Mouse (Mus musculus) midbrain, postnatal 0 days (tissue): ENCODE results near the gene Tmcc2. TPM values are rescaled to one million over a fixed set of nuclear protein-coding genes. Genes with fewer than 3 reads are reported as not detected.

Experiments used
- ATAC-seq: fragments of 200-750 bp; cut with Nextera tagmentation; 2 replicates; pipeline ENCODE4 v1.8.0; 2017; ENCODE audit warnings: moderate number of reproducible peaks, mild to moderate bottlenecking, moderate TSS enrichment, moderate library complexity; ENCODE audit not compliant: low FRiP score
- DNase-seq: peaks from one replicate; pipeline ENCODE4 v3.0.0-alpha.2; 2015; ENCODE audit warnings: low spot score
- H3K27ac ChIP-seq: fragments of 300-500 bp; sonication (generic); 2 replicates; pipeline ENCODE4 v1.5.1; 2014; ENCODE audit warnings: low read depth, mild to moderate bottlenecking, low read length, mixed read lengths
- H3K27me3 ChIP-seq: fragments of 300-500 bp; sonication (generic); 2 replicates; pipeline ENCODE4 v1.6.1; 2014; ENCODE audit warnings: low read length, control low read depth, mixed read lengths; ENCODE audit not compliant: insufficient read depth
- H3K36me3 ChIP-seq: fragments of 300-500 bp; sonication (generic); 2 replicates; pipeline ENCODE4 v1.6.1; 2014; ENCODE audit warnings: low read length, control low read depth, mixed read lengths; ENCODE audit not compliant: insufficient read depth
- H3K4me1 ChIP-seq: fragments of 300-500 bp; sonication (generic); 2 replicates; pipeline ENCODE4 v1.6.1; 2014; ENCODE audit warnings: mild to moderate bottlenecking, control low read depth, antibody characterized with exemption, low read length, mixed read lengths; ENCODE audit not compliant: insufficient read depth
- H3K4me2 ChIP-seq: fragments of 300-500 bp; sonication (generic); 2 replicates; pipeline ENCODE4 v1.6.1; 2014; ENCODE audit warnings: low read depth, mild to moderate bottlenecking, low read length, mixed read lengths; ENCODE audit not compliant: poor library complexity, severe bottlenecking
- H3K4me3 ChIP-seq: fragments of 300-500 bp; sonication (generic); 2 replicates; pipeline ENCODE4 v1.5.1; 2014; ENCODE audit warnings: low read depth, mild to moderate bottlenecking, low read length, moderate library complexity
- H3K9ac ChIP-seq: fragments of 300-500 bp; sonication (generic); replicated peaks from 2 replicates; pipeline ENCODE4 v1.6.1; 2014; ENCODE audit warnings: mild to moderate bottlenecking, low read length, moderate library complexity, mixed read lengths; ENCODE audit not compliant: poor library complexity, severe bottlenecking
- H3K9me3 ChIP-seq: fragments of 300-500 bp; sonication (generic); 2 replicates; pipeline ENCODE4 v1.6.1; 2016; ENCODE audit warnings: low read length, control low read depth
- CTCF ChIP-seq: IDR thresholded peaks from 2 replicates; pipeline ENCODE4 v1.5.1; 2016; ENCODE audit warnings: antibody characterized with exemption, mild to moderate bottlenecking
- WGBS: fragments of 180-500 bp; shearing (Covaris S2); extraction: QIAGEN DNeasy Blood & Tissue Kit; methylation state at CpG from one replicate; pipeline ENCODE4 v1.1.7; 2014; 5-methylcytosine and 5-hydroxymethylcytosine counted together
- polyA plus RNA-seq: library from polyadenylated mRNA; unstranded; fragments of >200 nt; fragmentation: Nextera tagmentation; extraction: Ambion mirVana; gene quantifications from 2 replicates; pipeline ENCODE4 v1.2.1, GENCODE M21; 2015
- total RNA-seq: library from RNA; depleted of rRNA; stranded (reverse); fragments of >200 nt; gene quantifications from 2 replicates; pipeline ENCODE4 v1.2.3, GENCODE M21; 2014

The Tmcc2 gene
- total and polyA plus RNA-seq, 2 experiments from 2014 or later: 36.3 to 152 TPM

DNA sequence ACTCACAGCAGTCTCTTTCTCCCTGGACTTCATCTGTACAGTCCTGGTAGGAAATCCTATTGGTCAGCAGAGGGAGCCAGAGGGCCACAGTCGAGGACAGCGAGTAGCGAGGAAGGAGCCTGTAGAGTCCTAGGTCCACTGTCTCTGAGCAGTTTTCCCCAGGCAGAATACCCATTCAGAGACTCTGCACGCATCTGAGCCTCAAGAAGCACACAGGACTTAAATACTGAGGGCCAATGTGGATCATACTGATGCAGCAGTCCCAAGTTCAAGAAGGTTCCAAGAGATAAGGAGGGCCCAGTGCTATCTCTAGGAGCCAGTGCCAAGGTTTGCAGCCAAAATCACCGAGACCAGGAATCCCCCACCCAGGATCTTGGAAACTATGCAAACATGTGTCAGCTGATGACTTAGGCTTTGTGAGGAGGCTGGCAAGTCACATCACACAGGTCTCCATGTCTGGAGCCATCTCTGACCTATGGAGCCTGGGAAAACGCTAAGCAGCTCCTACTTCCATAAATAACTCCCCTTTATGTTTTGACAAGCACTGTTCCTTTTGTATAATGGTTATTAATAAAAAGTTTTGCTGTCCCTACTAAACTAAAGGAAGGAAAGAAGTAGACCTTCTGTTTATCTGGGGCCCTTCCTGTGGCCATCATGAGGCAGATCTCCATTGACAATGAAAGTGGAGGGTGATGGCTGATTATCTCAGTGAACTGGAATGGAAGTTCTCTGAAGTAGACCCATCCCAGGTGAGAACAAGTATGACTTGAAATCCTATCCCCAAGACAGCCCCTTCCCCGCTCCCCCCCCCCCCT, 23.2 kb downstream of the Tmcc2 start:
- H3K9ac ChIP-seq: no peak overlapping the region
- WGBS: 30% methylated on average over 7 of the region's 7 CpGs
- H3K4me3 ChIP-seq: no peak overlapping the region
- no peaks in the 10 kb centered on the region for H3K9me3 ChIP-seq
- DNase-seq: peak; percentile 91
- peak; percentile 97 for TF ChIP-seq CTCF
- H3K27me3 ChIP-seq: no peaks in the 10 kb centered on the region
- 0 out of 2 replicates have a peak, but pooled peaks cover 11% of the 10 kb centered on the region for H3K4me1 ChIP-seq
- H3K4me2 ChIP-seq: no peak overlapping the region
- H3K27ac ChIP-seq: no peak overlapping the region
- peak; percentile 70; the same call in 1 of the 2 replicates for ATAC-seq
- H3K36me3 ChIP-seq: no peaks in the 10 kb centered on the region; the same call in 1 of the 2 replicates

DNA sequence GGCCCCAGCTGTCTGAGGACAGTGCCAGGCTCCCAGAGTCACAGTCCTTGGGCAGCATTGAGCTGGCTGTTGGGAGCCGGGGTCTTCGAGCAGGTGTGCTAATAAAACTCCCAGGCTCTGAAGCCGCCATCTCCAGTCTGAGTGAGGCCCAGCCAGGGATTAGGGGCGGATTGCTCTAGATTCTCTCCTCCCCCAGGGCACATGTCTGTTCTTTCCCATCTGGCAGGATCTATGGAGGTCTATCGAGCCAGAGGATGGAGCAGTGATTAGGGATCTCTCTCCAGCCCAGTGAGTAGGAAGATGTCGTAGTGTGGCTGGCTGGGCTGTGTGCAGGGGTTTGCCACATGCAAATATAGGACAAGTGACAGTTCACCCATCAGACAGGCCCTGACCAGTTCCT, 24.1 kb downstream of the Tmcc2 start:
- H3K27ac ChIP-seq: no peak overlapping the region
- 0 out of 2 replicates have a peak, but pooled peaks cover 4% of the 10 kb centered on the region for H3K4me1 ChIP-seq
- TF ChIP-seq CTCF: no peak
- peaks cover 5% of the 10 kb centered on the region; the same call in 1 of the 2 replicates for H3K36me3 ChIP-seq
- WGBS: 61% methylated on average over 6 of the region's 6 CpGs
- H3K27me3 ChIP-seq: no peaks in the 10 kb centered on the region
- DNase-seq: peak; percentile 37
- H3K9me3 ChIP-seq: no peaks in the 10 kb centered on the region
- no peak overlapping the region for H3K4me3 ChIP-seq
- ATAC-seq: no peak
- no peak overlapping the region for H3K4me2 ChIP-seq
- H3K9ac ChIP-seq: 0 out of 2 replicates have a peak overlapping the region, but pooled peaks have one; percentile 29

DNA sequence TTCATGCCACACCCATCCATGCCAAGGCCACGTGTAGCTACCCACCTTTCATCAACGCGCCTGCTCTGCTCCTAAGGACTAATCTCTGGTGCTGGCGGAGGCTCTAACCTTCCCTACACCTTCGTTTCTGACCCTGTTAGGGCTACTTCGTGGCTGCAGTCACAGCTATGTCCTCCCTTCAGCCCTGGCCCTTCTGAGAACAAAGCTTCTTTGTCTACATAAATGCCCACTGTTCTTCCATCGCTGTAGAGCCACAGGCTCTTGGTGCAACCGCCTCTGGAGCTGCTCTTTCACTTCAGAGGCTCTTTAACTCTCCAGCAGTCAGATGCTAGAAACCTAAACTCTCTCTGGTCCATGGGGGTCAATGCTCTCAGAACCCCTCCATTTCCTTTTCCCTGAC, 24.8 kb downstream of the Tmcc2 start:
- no peaks in the 10 kb centered on the region for H3K4me1 ChIP-seq
- DNase-seq (no peak), ATAC-seq (no peak)
- 58% methylated on average over 8 of the region's 8 CpGs for WGBS
- no peak overlapping the region for H3K4me2 ChIP-seq
- no peaks in the 10 kb centered on the region for H3K9me3 ChIP-seq
- H3K36me3 ChIP-seq: peaks cover 5% of the 10 kb centered on the region; the same call in 1 of the 2 replicates
- peak overlapping the region; percentile 29; the same call in 1 of the 2 replicates for H3K9ac ChIP-seq
- no peak overlapping the region for H3K4me3 ChIP-seq
- no peak for TF ChIP-seq CTCF
- H3K27me3 ChIP-seq: no peaks in the 10 kb centered on the region
- no peak overlapping the region for H3K27ac ChIP-seq

DNA sequence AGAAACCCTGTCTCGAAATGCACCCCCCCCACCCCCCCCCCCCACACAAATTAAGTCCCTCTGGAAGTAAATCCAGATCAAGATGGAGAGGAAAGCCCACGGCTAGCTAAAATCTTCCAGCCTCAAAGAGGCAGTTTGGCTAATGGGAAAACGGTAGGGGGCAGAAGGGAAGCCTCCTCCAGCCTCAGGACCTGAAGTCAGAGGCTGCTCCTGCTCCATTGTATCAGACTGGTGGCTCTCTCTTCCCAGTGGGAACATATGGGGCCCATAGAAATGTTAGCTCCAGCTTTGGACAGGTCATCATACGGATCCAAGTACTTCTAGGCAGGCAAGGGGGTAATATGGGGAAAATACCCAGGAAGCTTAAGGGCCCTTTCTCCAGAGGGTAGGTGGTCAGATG, 25.4 kb downstream of the Tmcc2 start:
- DNase-seq (no peak), ATAC-seq (no peak)
- Histone ChIP-seq H3K4me1 (no peaks in the 10 kb centered on the region), H3K4me2 (no peak overlapping the region), H3K27me3 (no peaks in the 10 kb centered on the region), H3K36me3 (peaks cover 11% of the 10 kb centered on the region), H3K9me3 (no peaks in the 10 kb centered on the region), H3K27ac (no peak overlapping the region), H3K4me3 (no peak overlapping the region), H3K9ac (no peak overlapping the region)
- 51% methylated on average over 4 of the region's 4 CpGs for WGBS
- no peak for TF ChIP-seq CTCF

GRCm38 (mm10) chr1:132364896-132365557, 26.1 kb downstream of the Tmcc2 start:
- H3K4me2 ChIP-seq: no peak overlapping the region
- H3K27me3 ChIP-seq: no peaks in the 10 kb centered on the region
- no peak overlapping the region for H3K4me3 ChIP-seq
- WGBS: 81% methylated on average over 7 of the region's 7 CpGs
- H3K4me1 ChIP-seq: no peaks in the 10 kb centered on the region
- no peak for ATAC-seq
- no peaks in the 10 kb centered on the region for H3K9me3 ChIP-seq
- DNase-seq: peak; percentile 52
- no peak overlapping the region for H3K27ac ChIP-seq
- no peak for TF ChIP-seq CTCF
- H3K9ac ChIP-seq: no peak overlapping the region
- H3K36me3 ChIP-seq: peaks cover 17% of the 10 kb centered on the region

DNA sequence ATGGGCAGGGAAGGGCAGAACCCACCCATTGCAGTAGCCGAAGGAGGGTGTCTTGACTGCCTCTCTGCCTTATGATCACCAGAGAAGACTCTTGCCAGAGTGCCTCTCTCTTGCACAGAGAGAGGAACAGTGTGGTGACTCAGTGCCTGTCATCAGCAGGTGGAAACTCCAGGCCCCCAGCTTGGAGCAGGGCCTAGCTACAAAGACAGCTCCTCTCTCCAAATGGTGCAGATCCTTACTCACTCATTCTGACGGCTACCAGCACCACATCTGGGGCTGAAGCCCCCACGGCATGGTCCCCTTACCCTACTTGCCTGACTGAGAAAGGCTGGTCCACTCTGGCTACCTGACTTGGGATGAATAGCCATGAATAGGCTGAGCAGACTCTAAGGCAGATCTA, 26.7 kb downstream of the Tmcc2 start:
- no peaks in the 10 kb centered on the region for H3K9me3 ChIP-seq
- H3K4me3 ChIP-seq: no peak overlapping the region
- H3K27ac ChIP-seq: no peak overlapping the region
- WGBS: 81% methylated on average over 3 of the region's 3 CpGs
- no peak for ATAC-seq
- no peak overlapping the region for H3K4me2 ChIP-seq
- TF ChIP-seq CTCF: no peak
- DNase-seq: no peak
- H3K4me1 ChIP-seq: no peaks in the 10 kb centered on the region
- peaks cover 23% of the 10 kb centered on the region for H3K36me3 ChIP-seq
- no peaks in the 10 kb centered on the region for H3K27me3 ChIP-seq
- no peak overlapping the region for H3K9ac ChIP-seq
